Mouse (Mus musculus) macrophage (primary cell): ENCODE data around the gene Hba-x. TPM values are rescaled to one million over a fixed set of nuclear protein-coding genes. Genes with fewer than 3 reads are reported as not detected.

Experiments
- H3K27ac ChIP-seq: fragments of 350-480 bp; formaldehyde crosslinking; 2 replicates; pipeline ENCODE4 v1.9.0; 2021
- H3K36me3 ChIP-seq: fragments of 350-480 bp; formaldehyde crosslinking; 2 replicates; pipeline ENCODE4 v1.9.0; 2021; ENCODE audit errors: inconsistent target
- H3K4me3 ChIP-seq: fragments of 350-480 bp; formaldehyde crosslinking; 2 replicates; pipeline ENCODE4 v1.9.0; 2021; ENCODE audit errors: inconsistent target
- H3K79me2 ChIP-seq: fragments of 350-480 bp; formaldehyde crosslinking; 2 replicates; pipeline ENCODE4 v1.9.0; 2021; ENCODE audit errors: inconsistent target
- WGBS: methylation state at CpG from one replicate; pipeline ENCODE4 v1.1.7; 2026; ENCODE audit warnings: inconsistent platforms; ENCODE audit not compliant: missing documents; 5-methylcytosine and 5-hydroxymethylcytosine counted together
- polyA plus RNA-seq: library from polyadenylated mRNA; stranded (reverse); fragments of 250-400 nt; gene quantifications from 3 replicates; pipeline ENCODE4 v1.2.4, GENCODE M21; 2018; ENCODE audit warnings: inconsistent platforms

The Hba-x gene
- polyA plus RNA-seq, 1 experiment from 2014 or later: not detected

DNA sequence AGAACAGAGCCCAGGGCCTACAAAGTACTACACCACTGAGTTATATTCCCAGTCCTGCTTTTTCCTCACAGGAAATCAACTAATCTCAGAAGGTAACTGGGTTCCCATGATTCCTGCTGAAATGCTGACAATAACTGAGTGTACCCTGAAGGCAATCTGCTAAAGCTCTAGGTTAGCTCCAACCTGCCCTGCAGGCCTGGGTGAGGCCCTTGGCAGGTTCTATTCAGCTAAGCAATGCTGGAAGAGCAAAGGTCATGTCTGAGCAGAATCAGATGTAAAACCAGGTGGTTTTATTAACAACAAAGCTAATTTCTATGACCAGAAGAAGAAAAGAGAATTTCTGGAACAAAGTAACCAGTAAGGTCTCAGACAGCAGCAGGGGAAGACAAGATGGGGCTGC, 34.8 kb upstream of the Hba-x start:
- Histone ChIP-seq H3K36me3 (peaks cover 33% of the 10 kb centered on the region), H3K27ac (no peak overlapping the region), H3K4me3 (no peak overlapping the region), H3K79me2 (no peaks in the 10 kb centered on the region)

GRCm38 (mm10) chr11:32242209-32242608, 34.0 kb upstream of the Hba-x start:
- Histone ChIP-seq H3K79me2 (no peaks in the 10 kb centered on the region), H3K36me3 (peaks cover 33% of the 10 kb centered on the region), H3K4me3 (no peak overlapping the region), H3K27ac (no peak overlapping the region)
- 93% methylated on average over 3 of the region's 3 CpGs for WGBS

DNA sequence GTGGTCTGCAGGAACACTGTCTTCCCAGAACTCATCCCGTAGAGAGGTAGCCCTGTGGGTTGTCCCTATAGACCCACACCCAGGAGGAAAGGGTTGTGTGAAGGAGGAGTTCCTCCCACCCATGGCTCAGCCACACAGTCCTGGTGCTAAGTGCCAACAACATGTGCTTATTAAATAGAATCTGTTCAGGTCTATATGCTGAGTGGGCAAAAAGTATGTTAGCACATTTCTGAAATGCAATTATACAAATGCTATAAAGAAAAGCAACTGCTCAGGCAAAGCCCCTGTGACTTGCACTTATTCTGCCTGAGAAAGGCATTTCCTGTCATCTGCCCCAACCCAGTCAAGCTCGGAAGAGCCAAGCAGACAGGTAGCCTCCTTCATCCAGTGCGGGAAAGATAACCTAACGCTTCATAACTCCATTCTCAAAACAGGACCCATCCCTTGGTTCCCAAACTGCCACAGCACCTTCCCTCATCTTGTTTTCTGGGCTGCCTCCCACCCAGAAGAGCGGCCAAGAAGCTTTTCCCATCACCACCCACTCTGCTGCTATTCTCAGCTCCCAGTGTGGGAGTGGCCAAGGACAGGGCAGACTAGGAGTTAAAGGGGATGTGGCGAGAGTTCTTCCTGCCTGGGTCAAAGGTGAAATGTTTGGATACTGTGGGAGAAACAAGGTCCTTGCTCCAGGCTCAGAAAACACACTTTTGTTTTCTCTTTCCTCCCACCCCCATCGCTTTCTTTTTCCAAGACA, 32.8 kb upstream of the Hba-x start:
- no peaks in the 10 kb centered on the region for H3K79me2 ChIP-seq
- no peak overlapping the region for H3K4me3 ChIP-seq
- peaks cover 40% of the 10 kb centered on the region for H3K36me3 ChIP-seq
- no peak overlapping the region for H3K27ac ChIP-seq
- 85% methylated on average over 7 of the region's 7 CpGs for WGBS

GRCm38 (mm10) chr11:32244064-32244463, 32.1 kb upstream of the Hba-x start:
- Histone ChIP-seq H3K4me3 (no peak overlapping the region), H3K36me3 (peaks cover 43% of the 10 kb centered on the region), H3K27ac (no peak overlapping the region), H3K79me2 (no peaks in the 10 kb centered on the region)
- 100% methylated on average over 3 of the region's 3 CpGs for WGBS

- Histone ChIP-seq H3K79me2 (no peaks in the 10 kb centered on the region), H3K36me3 (peaks cover 49% of the 10 kb centered on the region), H3K27ac (no peak overlapping the region), H3K4me3 (no peak overlapping the region)
- 91% methylated on average over 1 of the region's 1 CpGs for WGBS
These were observed 31.6 kb upstream of the Hba-x start for GRCm38 (mm10) chr11:32244617-32245016.

GRCm38 (mm10) chr11:32245614-32246013, 30.6 kb upstream of the Hba-x start:
- H3K4me3 ChIP-seq: no peak overlapping the region
- peaks cover 55% of the 10 kb centered on the region for H3K36me3 ChIP-seq
- WGBS: 95% methylated on average over 6 of the region's 6 CpGs
- no peaks in the 10 kb centered on the region for H3K79me2 ChIP-seq
- no peak overlapping the region for H3K27ac ChIP-seq

GRCm38 (mm10) chr11:32247068-32247467, 29.1 kb upstream of the Hba-x start:
- H3K36me3 ChIP-seq: peaks cover 54% of the 10 kb centered on the region
- no peaks in the 10 kb centered on the region for H3K79me2 ChIP-seq
- no peak overlapping the region for H3K27ac ChIP-seq
- H3K4me3 ChIP-seq: no peak overlapping the region

- Histone ChIP-seq H3K36me3 (peaks cover 59% of the 10 kb centered on the region), H3K27ac (no peak overlapping the region), H3K4me3 (no peak overlapping the region), H3K79me2 (no peaks in the 10 kb centered on the region)
- WGBS: 79% methylated on average over 3 of the region's 3 CpGs
These were observed 27.9 kb upstream of the Hba-x start for GRCm38 (mm10) chr11:32248350-32248749.

GRCm38 (mm10) chr11:32250880-32251763, 25.1 kb upstream of the Hba-x start:
- no peak overlapping the region for H3K27ac ChIP-seq
- H3K79me2 ChIP-seq: no peaks in the 10 kb centered on the region
- peaks cover 60% of the 10 kb centered on the region for H3K36me3 ChIP-seq
- WGBS: 86% methylated on average over 7 of the region's 8 CpGs
- no peak overlapping the region for H3K4me3 ChIP-seq

- no peak overlapping the region for H3K27ac ChIP-seq
- no peaks in the 10 kb centered on the region for H3K79me2 ChIP-seq
- peaks cover 46% of the 10 kb centered on the region; the same call in 1 of the 2 replicates for H3K36me3 ChIP-seq
- no peak overlapping the region for H3K4me3 ChIP-seq
- WGBS: 100% methylated on average over 1 of the region's 1 CpGs
These were observed 23.1 kb upstream of the Hba-x start for GRCm38 (mm10) chr11:32253121-32253520.

DNA sequence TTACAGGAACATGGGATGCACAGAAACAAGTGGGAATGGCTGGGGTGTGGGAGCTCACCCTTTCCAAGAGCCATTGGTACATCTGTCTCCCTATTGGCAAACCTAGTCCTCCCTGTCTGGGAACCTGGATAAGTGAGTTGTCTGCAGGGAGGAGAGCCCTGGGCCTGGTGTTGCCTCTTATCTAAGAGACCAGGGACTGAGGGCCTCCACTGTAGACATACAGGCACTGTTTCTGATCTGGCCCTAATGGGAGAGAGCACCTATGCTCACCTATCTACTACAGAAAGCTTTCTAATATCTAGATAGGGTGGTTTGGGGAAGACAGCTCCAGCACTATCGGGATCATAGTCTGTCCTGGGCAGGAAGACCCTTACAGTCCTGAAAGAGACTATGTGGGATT, 20.1 kb upstream of the Hba-x start:
- WGBS: 95% methylated on average over 1 of the region's 1 CpGs
- Histone ChIP-seq H3K4me3 (no peak overlapping the region), H3K36me3 (peaks cover 29% of the 10 kb centered on the region; the same call in 1 of the 2 replicates), H3K79me2 (no peaks in the 10 kb centered on the region), H3K27ac (no peak overlapping the region)

- Histone ChIP-seq H3K36me3 (peaks cover 26% of the 10 kb centered on the region; the same call in 1 of the 2 replicates), H3K79me2 (no peaks in the 10 kb centered on the region)
These were observed 19.6 kb upstream of the Hba-x start for GRCm38 (mm10) chr11:32256566-32256965.

DNA sequence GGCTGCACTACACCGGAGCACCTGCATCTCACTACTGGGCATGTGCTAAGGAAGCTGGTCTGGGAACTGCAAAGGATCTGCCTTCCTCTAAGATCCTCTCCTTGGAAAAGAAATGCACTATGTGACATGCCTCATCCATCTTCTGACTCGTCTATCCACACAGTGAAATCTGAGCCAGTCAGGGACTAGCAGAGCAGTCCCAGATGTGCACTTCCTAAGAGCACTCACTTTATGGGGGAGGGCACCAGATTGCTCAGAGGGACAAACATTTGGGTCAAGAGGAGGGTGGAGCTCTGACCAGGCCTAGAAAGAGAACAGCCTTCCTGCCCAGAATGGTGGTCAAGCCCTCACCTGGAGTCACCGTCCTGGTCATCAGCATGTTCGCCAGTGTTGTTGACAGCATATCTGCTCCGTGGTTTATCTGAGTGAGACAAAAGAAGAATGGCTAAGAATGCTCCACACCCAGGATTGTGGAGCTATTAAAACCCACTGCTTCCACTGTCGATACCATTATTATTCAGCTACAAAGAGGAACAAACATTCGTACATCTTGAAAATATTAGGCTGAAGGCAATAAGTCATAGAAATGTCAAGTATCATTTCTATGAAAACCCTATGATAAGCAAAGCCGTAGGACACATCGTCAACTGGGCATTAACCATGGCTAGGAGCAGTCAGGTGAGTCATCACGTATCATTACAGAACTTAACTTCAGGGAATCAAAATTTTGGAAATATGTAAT, 13.4 kb upstream of the Hba-x start:
- no peak overlapping the region for H3K27ac ChIP-seq

More at GRCm38 (mm10) chr11:32256566-32256965, 19.6 kb upstream of the Hba-x start:
- Histone ChIP-seq H3K4me3 (no peak overlapping the region), H3K27ac (no peak overlapping the region)
- WGBS: 97% methylated on average over 3 of the region's 3 CpGs

DNA sequence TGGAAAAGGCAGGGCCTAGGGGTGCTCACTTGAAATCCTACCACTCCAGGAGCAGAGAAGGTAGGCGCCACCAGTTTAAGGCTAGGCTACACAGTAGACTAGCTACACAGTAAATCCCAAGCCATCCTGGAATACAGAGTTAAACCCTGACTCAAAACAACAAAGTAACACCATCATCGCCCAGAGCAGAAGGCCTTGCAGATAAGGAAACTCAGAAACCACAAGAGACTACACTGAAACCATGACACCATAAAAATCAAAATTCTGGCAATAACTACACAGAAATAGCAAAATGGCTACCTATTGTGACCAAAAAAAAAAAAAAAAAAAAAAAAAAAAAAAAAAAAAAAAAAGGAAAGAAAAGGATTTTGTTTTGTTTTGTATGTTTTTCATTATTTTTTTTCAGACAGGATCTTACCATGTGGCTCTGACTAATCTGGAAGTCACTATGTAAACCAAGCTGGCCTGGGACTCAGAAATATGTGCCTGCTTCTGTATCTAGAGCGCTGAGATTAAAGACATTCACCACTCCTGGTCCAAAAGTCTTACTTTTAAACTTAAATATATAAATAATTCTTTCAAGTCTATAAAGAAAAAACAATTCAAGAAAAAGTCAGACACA, 11.0 kb upstream of the Hba-x start:
- 88% methylated on average over 3 of the region's 3 CpGs for WGBS
- no peak overlapping the region for H3K27ac ChIP-seq
- H3K79me2 ChIP-seq: peaks cover 30% of the 10 kb centered on the region
- H3K36me3 ChIP-seq: peaks cover 1% of the 10 kb centered on the region; the same call in 1 of the 2 replicates
- H3K4me3 ChIP-seq: no peak overlapping the region

More for the DNA sequence above, 13.4 kb upstream of the Hba-x start:
- 91% methylated on average over 10 of the region's 10 CpGs for WGBS
- Histone ChIP-seq H3K4me3 (no peak overlapping the region), H3K36me3 (peaks cover 3% of the 10 kb centered on the region; the same call in 1 of the 2 replicates), H3K79me2 (peaks cover 30% of the 10 kb centered on the region)
